Mouse (Mus musculus) E14TG2a.4 (cell line): ENCODE results near the gene Hist1h1t.

Experiments
- CTCF ChIP-seq: conservative IDR thresholded peaks from 2 replicates; pipeline ENCODE4 v1.5.1; 2014; ENCODE audit warnings: low read length
- POU5F1 ChIP-seq: IDR thresholded peaks from 2 replicates; pipeline ENCODE4 v1.6.1; 2014; ENCODE audit warnings: low read length, borderline replicate concordance

GRCm38 (mm10) chr13:23729192-23729525 is 33.5 kb downstream of the Hist1h1t start:
- TF ChIP-seq CTCF = no peak
- no peak for TF ChIP-seq POU5F1
